Mouse (Mus musculus): ENCODE data around the gene Cldn9. TPM values are rescaled to one million over a fixed set of nuclear protein-coding genes. Genes with fewer than 3 reads are reported as not detected.

The Cldn9 gene
- not detected in 2 replicates for polyA plus RNA-seq (2016; fragmentation: Nextera tagmentation; extraction: Ambion mirVana)

GRCm38 (mm10) chr17:23683856-23684672 lies at the start of gene Cldn9:
Gene Cldn9 (minus strand): TSS chr17:23684026.
- Histone ChIP-seq H3K27ac (ENCODE audit: poor library complexity, severe bottlenecking) (no peak within 1 kb of the TSS), H3K9ac (no peak within 1 kb of the TSS), H3K36me3 (no peaks in the 10 kb centered on the region), H3K4me3 (no peak within 1 kb of the TSS), H3K27me3 (replicated peaks) (peaks cover 66% of the 10 kb centered on the region), H3K9me3 (replicated peaks) (no peaks in the 10 kb centered on the region), H3K4me2 (no peak within 1 kb of the TSS), H3K4me1 (replicated peaks) (0 out of 2 replicates have a peak, but pooled peaks cover 6% of the 10 kb centered on the region)
- no peak for ATAC-seq (ENCODE audit: insufficient number of reproducible peaks, low FRiP score)
- 25% methylated on average over 15 of the region's 15 CpGs for WGBS

DNA sequence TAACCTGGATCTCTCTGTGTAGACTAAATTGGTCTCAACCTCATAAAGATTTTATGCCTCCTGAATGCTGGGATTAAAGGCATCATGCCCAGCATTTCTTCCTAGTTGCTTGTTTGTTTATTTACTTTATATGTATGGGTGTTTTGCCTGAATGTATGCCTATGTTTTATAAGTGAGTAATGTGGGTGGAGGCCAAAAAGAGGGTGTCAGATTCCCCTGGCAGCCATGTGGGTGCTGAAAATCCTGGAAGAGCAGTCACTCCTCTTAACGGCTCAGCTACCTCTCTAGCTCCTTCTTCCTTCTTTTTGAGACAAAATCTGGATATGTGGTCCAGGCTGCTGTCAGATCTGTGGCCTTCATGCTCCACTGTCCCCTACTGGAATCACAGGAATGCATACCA lies 46.6 kb upstream of the Cldn9 start:
- H3K36me3 ChIP-seq: peaks cover 22% of the 10 kb centered on the region
- peaks cover 7% of the 10 kb centered on the region for H3K4me1 ChIP-seq (replicated peaks)
- H3K4me3 ChIP-seq: no peak overlapping the region
- H3K27ac ChIP-seq (ENCODE audit: poor library complexity, severe bottlenecking): no peak overlapping the region
- no peak overlapping the region for H3K4me2 ChIP-seq
- ATAC-seq (ENCODE audit: insufficient number of reproducible peaks, low FRiP score): no peak
- no peaks in the 10 kb centered on the region for H3K9me3 ChIP-seq (replicated peaks)
- 33% methylated on average over 1 of the region's 1 CpGs for WGBS
- no peak overlapping the region for H3K9ac ChIP-seq
- H3K27me3 ChIP-seq (replicated peaks): 0 out of 2 replicates have a peak, but pooled peaks cover under 1% of the 10 kb centered on the region

GRCm38 (mm10) chr17:23726758-23727142 lies 42.9 kb upstream of the Cldn9 start:
- peak overlapping the region; percentile 91 for H3K27ac ChIP-seq (ENCODE audit: poor library complexity, severe bottlenecking)
- under 1% methylated on average over 19 of the region's 20 CpGs for WGBS
- peaks cover 8% of the 10 kb centered on the region for H3K4me1 ChIP-seq (replicated peaks)
- no peaks in the 10 kb centered on the region for H3K9me3 ChIP-seq (replicated peaks)
- peak overlapping the region; percentile 72 for H3K4me2 ChIP-seq
- no peaks in the 10 kb centered on the region for H3K36me3 ChIP-seq
- peak overlapping the region; percentile 87 for H3K9ac ChIP-seq
- peak; percentile 93 for ATAC-seq (ENCODE audit: insufficient number of reproducible peaks, low FRiP score)
- H3K4me3 ChIP-seq: peak overlapping the region; percentile 89
- no peaks in the 10 kb centered on the region for H3K27me3 ChIP-seq (replicated peaks)

GRCm38 (mm10) chr17:23725999-23726757 lies 42.4 kb upstream of the Cldn9 start, which contains the start of gene Pkmyt1:
Gene Pkmyt1 (plus strand): TSS chr17:23726336.
- peak within 1 kb of the TSS; percentile 89 for H3K4me3 ChIP-seq
- H3K27me3 ChIP-seq (replicated peaks): peaks cover 3% of the 10 kb centered on the region; the same call in 1 of the 2 replicates
- peak within 1 kb of the TSS; percentile 87 for H3K9ac ChIP-seq
- H3K27ac ChIP-seq (ENCODE audit: poor library complexity, severe bottlenecking): peak within 1 kb of the TSS; percentile 91
- H3K4me1 ChIP-seq (replicated peaks): peaks cover 8% of the 10 kb centered on the region
- H3K4me2 ChIP-seq: peak within 1 kb of the TSS; percentile 72
- no peaks in the 10 kb centered on the region for H3K9me3 ChIP-seq (replicated peaks)
- 2% methylated on average over 72 of the region's 73 CpGs for WGBS
- no peaks in the 10 kb centered on the region for H3K36me3 ChIP-seq
- ATAC-seq (ENCODE audit: insufficient number of reproducible peaks, low FRiP score): peak; percentile 95

DNA sequence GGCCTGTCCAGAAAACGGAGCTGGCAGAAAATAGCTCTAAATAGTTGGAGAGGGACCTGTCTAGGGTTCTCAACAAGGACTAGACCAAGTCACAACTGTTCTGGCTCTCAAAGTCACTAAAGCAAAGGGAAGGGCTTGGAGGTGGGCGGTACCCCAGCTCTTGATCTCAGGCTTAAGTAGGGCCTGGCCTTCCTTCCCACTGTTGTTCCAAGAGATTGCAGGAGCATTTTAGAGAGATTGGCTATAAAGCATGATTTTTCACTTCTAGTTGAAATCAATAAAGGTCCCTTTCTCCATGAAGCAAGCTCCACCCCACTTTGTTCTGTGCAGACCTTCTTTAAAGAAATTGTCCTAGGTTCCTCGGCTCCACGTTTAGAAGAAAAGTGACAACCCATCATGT lies 41.7 kb upstream of the Cldn9 start:
- Histone ChIP-seq H3K27me3 (replicated peaks) (peaks cover 10% of the 10 kb centered on the region), H3K4me2 (peak overlapping the region; percentile 72), H3K9me3 (replicated peaks) (no peaks in the 10 kb centered on the region), H3K4me3 (peak overlapping the region; percentile 89), H3K36me3 (no peaks in the 10 kb centered on the region), H3K4me1 (replicated peaks) (peaks cover 8% of the 10 kb centered on the region), H3K27ac (ENCODE audit: poor library complexity, severe bottlenecking) (peak overlapping the region; percentile 91; the same call in 1 of the 2 replicates), H3K9ac (peak overlapping the region; percentile 71)
- 56% methylated on average over 4 of the region's 4 CpGs for WGBS
- no peak for ATAC-seq (ENCODE audit: insufficient number of reproducible peaks, low FRiP score)

- Histone ChIP-seq H3K9ac (no peak within 1 kb of the TSS), H3K4me3 (no peak within 1 kb of the TSS), H3K4me2 (no peak within 1 kb of the TSS), H3K36me3 (no peaks in the 10 kb centered on the region), H3K27me3 (replicated peaks) (peaks cover 32% of the 10 kb centered on the region), H3K9me3 (replicated peaks) (no peaks in the 10 kb centered on the region), H3K4me1 (replicated peaks) (peaks cover 8% of the 10 kb centered on the region), H3K27ac (ENCODE audit: poor library complexity, severe bottlenecking) (no peak within 1 kb of the TSS)
- WGBS: 50% methylated on average over 7 of the region's 7 CpGs
- no peak for ATAC-seq (ENCODE audit: insufficient number of reproducible peaks, low FRiP score)
These were observed 38.7 kb upstream of the Cldn9 start, which contains the start of gene 1520401A03Rik for GRCm38 (mm10) chr17:23722376-23723125. Gene 1520401A03Rik (minus strand): TSS chr17:23722783.

DNA sequence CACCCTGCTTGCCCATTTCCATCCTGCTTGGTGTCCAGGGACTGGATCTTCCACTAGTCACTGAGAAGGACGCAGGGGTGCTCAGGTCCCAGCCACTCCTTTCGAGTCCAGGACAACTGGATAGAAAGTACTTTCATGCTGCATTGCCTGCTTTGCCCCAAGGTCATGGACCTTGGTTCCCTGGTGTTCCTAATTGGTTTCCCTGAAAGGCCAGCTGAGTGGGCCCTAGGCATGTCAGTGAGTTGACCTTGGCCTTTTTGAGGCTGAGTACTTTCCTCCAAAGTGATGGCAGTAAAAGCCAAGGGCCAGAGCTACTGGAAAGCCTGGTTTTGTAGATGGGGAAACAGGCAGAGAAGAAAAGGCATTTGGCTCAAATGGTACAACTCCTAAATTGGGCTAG lies 38.1 kb upstream of the Cldn9 start:
- peaks cover 32% of the 10 kb centered on the region for H3K27me3 ChIP-seq (replicated peaks)
- H3K4me2 ChIP-seq: no peak overlapping the region
- WGBS: 81% methylated on average over 2 of the region's 2 CpGs
- no peak overlapping the region for H3K27ac ChIP-seq (ENCODE audit: poor library complexity, severe bottlenecking)
- H3K4me1 ChIP-seq (replicated peaks): peaks cover 5% of the 10 kb centered on the region
- no peaks in the 10 kb centered on the region for H3K36me3 ChIP-seq
- H3K4me3 ChIP-seq: no peak overlapping the region
- no peak for ATAC-seq (ENCODE audit: insufficient number of reproducible peaks, low FRiP score)
- no peaks in the 10 kb centered on the region for H3K9me3 ChIP-seq (replicated peaks)
- no peak overlapping the region for H3K9ac ChIP-seq

DNA sequence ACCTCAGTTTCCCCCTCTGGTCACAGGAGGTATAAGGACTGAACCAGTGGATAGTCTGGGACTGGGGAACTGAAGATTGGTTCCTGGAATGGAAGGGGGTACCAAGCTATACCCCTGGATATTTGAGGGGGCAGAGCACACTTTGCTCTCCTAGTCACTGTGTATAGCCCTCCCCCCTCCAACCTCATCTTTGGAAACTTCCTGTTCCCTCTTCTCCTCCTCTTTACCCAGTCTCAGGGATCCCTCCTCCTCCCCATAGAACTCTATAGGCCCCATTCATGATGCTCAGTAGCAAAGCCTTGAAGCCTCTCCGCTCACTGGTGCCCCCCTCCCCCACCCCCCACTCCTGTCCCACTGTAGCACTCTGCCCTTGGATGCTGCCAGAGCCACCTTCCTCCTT lies 35.6 kb upstream of the Cldn9 start:
- no peaks in the 10 kb centered on the region for H3K9me3 ChIP-seq (replicated peaks)
- H3K27me3 ChIP-seq (replicated peaks): peaks cover 34% of the 10 kb centered on the region
- no peak overlapping the region for H3K4me2 ChIP-seq
- no peaks in the 10 kb centered on the region for H3K4me1 ChIP-seq (replicated peaks)
- ATAC-seq (ENCODE audit: insufficient number of reproducible peaks, low FRiP score): no peak
- WGBS: 37% methylated on average over 1 of the region's 1 CpGs
- H3K4me3 ChIP-seq: no peak overlapping the region
- H3K9ac ChIP-seq: no peak overlapping the region
- no peaks in the 10 kb centered on the region for H3K36me3 ChIP-seq
- no peak overlapping the region for H3K27ac ChIP-seq (ENCODE audit: poor library complexity, severe bottlenecking)

DNA sequence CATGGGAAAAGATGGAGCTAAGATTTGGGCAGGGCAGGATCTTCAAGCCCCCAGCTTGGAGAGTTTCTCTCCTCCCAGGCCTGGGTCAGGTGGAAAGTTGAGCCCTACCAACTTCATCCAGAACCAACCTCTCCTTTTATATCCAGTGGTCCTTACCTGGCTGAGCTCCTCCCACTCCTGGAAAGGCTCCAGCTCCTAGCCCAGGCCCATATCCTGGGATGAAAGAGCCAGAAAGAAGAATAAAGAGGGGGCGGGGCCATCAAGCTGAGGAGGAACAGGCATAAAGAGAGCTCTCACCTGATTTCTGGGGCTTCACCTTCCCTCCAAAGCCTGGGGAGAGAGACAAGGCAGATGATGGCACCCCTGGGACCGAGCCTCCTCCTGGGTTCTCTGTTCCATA lies 33.2 kb upstream of the Cldn9 start:
- Histone ChIP-seq H3K4me1 (replicated peaks) (no peaks in the 10 kb centered on the region), H3K27me3 (replicated peaks) (peaks cover 38% of the 10 kb centered on the region), H3K4me3 (no peak overlapping the region), H3K9me3 (replicated peaks) (no peaks in the 10 kb centered on the region), H3K4me2 (no peak overlapping the region), H3K36me3 (no peaks in the 10 kb centered on the region), H3K27ac (ENCODE audit: poor library complexity, severe bottlenecking) (no peak overlapping the region), H3K9ac (no peak overlapping the region)
- 58% methylated on average over 2 of the region's 2 CpGs for WGBS
- no peak for ATAC-seq (ENCODE audit: insufficient number of reproducible peaks, low FRiP score)

GRCm38 (mm10) chr17:23706212-23706611 lies 22.4 kb upstream of the Cldn9 start:
- Histone ChIP-seq H3K4me3 (no peak overlapping the region), H3K27me3 (replicated peaks) (peaks cover 63% of the 10 kb centered on the region), H3K36me3 (no peaks in the 10 kb centered on the region), H3K9me3 (replicated peaks) (no peaks in the 10 kb centered on the region), H3K4me2 (no peak overlapping the region), H3K4me1 (replicated peaks) (no peaks in the 10 kb centered on the region), H3K27ac (ENCODE audit: poor library complexity, severe bottlenecking) (no peak overlapping the region), H3K9ac (no peak overlapping the region)
- 0% methylated on average over 3 of the region's 3 CpGs for WGBS
- no peak for ATAC-seq (ENCODE audit: insufficient number of reproducible peaks, low FRiP score)

Measured in heart, embryonic 12.5 days (tissue).